Mouse (Mus musculus) cerebellum, adult 2 months (tissue): Measurements from ENCODE around the gene Il6st.

Experiments used
- CTCF ChIP-seq: fragments of 200-500 bp; IDR thresholded peaks from 2 replicates; pipeline ENCODE4 v1.5.1; 2011; ENCODE audit warnings: low read depth, mild to moderate bottlenecking, control low read depth, low read length, moderate library complexity, borderline replicate concordance; ENCODE audit not compliant: insufficient read depth
- POLR2A ChIP-seq: fragments of 200-500 bp; IDR thresholded peaks from 2 replicates; pipeline ENCODE4 v1.6.1; 2011; ENCODE audit warnings: low read length, control low read depth, borderline replicate concordance; ENCODE audit not compliant: insufficient read depth

- TF ChIP-seq POLR2A (no peak), CTCF (no peak)
Observed at GRCm38 (mm10) chr13:112465585-112465984, 1.7 kb downstream of the Il6st start.
